Mouse (Mus musculus) E14TG2a.4 (cell line): Measurements from ENCODE around the gene Ormdl2.

ENCODE experiments used
- CTCF ChIP-seq: conservative IDR thresholded peaks from 2 replicates; pipeline ENCODE4 v1.5.1; 2014; ENCODE audit warnings: low read length
- POU5F1 ChIP-seq: IDR thresholded peaks from 2 replicates; pipeline ENCODE4 v1.6.1; 2014; ENCODE audit warnings: low read length, borderline replicate concordance

- TF ChIP-seq CTCF (no peak), POU5F1 (no peak)
Measured at GRCm38 (mm10) chr10:128843260-128843659, 21.8 kb upstream of the Ormdl2 start.
